Mouse (Mus musculus) gastrocnemius, adult 2 months (tissue): ENCODE measurements around the gene Bcar3. TPM values are rescaled to one million over a fixed set of nuclear protein-coding genes. Genes with fewer than 3 reads are reported as not detected.
A peak's percentile ranks its signal among the peaks of the same experiment; 100 is the strongest.

Experiments used
- DNase-seq: peaks from one replicate; pipeline ENCODE4 v3.0.0; 2022
- H3K27ac ChIP-seq: fragments of 200-600 bp; 2 replicates; pipeline ENCODE4 v1.8.1; 2022; ENCODE audit warnings: mild to moderate bottlenecking
- H3K4me3 ChIP-seq: fragments of 200-600 bp; 2 replicates; pipeline ENCODE4 v1.8.1; 2022; ENCODE audit warnings: mild to moderate bottlenecking, moderate library complexity
- CTCF ChIP-seq: fragments of 200-600 bp; IDR thresholded peaks from 2 replicates; pipeline ENCODE4 v1.8.1; 2022; ENCODE audit warnings: antibody characterized with exemption, mild to moderate bottlenecking, moderate library complexity
- intact Hi-C: fragments of 180-260 bp; cut with DNase I; formaldehyde crosslinking; loops from one replicate; pipeline ENCODE4 v1.15.1; 2025
- total RNA-seq, 2 experiments: library from RNA; stranded (reverse); gene quantifications; 2 replicates each; pipeline ENCODE4 v1.2.3; 2021

Bcar3 gene
- total RNA-seq, 2 experiments from 2014 or later: 4.9 to 5.2 TPM

DNA sequence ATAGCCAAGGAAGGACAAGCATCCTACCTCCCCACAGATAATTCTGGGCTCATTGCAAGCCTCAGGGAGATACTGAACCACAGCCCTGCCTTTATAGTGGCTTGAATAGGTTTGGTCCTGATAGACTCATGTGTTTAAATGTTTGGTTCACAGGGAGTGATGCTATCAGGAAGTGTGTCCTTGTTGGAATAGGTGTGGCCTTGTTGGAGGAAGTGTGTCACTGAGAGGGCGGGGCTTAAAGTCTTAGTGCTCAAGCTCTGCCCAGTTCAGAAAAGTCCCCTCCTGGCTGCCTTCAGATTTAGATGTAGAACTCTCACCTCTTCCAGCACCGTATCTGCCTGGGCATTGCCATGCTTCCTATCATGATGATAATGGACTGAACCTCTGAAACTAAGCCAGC lies 52.7 kb downstream of the Bcar3 start:
- DNase-seq: no peak
- Histone ChIP-seq H3K27ac (no peak overlapping the region), H3K4me3 (no peak overlapping the region)
- intact Hi-C loops: no loop called here
- no peak for TF ChIP-seq CTCF

DNA sequence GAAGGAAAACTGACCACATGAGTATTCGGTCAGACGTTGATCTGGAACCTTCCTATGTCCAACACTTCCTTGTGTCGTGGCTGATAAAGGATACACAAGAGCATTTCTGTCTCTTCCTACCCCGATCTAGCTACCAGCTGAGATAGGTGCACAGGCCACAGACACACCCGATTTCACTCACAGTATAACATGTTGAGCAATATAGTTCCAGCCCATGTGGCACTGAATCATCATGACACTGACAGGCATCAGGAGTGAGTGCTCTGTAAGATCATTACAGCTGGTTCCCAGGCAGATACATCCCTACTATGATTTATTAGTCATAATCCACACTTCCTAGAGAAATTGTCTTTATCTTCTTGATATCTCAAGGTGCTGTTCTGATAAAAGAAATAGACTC lies 54.7 kb downstream of the Bcar3 start:
- Histone ChIP-seq H3K4me3 (no peak overlapping the region), H3K27ac (no peak overlapping the region)
- intact Hi-C loops: no loop called here
- no peak for TF ChIP-seq CTCF
- no peak for DNase-seq

DNA sequence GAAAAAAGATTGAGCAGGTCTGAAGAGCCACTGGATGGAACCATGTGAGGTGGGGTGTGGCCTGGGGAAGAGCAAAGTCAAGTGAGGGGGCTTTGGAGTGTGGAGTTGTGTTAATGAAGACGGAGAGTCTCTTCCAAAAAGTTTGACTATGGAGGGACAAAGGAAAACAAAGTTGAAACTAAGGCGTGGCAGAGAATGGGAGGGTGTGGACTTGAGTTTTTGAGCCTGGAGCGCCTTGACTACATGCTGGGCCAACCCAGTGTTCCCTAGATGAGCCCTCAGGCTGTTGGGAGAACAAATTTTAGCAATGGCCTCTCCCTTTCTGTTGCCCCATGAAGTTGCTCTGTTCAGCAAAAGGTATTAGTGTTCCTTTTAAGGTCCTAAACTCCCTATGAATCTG lies 58.9 kb downstream of the Bcar3 start:
- H3K4me3 ChIP-seq: no peak overlapping the region
- no peak for DNase-seq
- no peak for TF ChIP-seq CTCF
- H3K27ac ChIP-seq: no peak overlapping the region
- intact Hi-C loops: no loop called here

DNA sequence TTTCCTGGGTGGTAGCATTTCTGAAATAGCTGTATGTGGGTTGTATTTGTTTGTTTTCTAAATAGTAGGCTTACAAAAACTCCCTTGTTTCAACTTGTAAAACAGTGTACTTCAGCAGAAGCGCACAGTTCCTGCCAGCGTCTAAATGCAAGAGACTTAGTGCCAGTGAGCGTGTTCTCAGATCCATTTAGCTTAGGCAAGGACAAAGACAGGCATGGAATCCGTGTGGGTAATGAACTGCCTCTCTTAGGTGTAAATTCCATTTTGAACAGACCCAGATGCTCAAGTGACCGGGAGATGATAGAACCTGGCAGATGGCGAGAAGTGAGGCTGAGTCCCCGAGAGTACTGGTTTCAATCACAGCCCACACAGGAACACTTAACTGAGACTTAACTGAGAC lies 65.5 kb downstream of the Bcar3 start:
- TF ChIP-seq CTCF: no peak
- no peak overlapping the region for H3K27ac ChIP-seq
- no peak overlapping the region for H3K4me3 ChIP-seq
- DNase-seq: no peak
- intact Hi-C loops: no loop called here

DNA sequence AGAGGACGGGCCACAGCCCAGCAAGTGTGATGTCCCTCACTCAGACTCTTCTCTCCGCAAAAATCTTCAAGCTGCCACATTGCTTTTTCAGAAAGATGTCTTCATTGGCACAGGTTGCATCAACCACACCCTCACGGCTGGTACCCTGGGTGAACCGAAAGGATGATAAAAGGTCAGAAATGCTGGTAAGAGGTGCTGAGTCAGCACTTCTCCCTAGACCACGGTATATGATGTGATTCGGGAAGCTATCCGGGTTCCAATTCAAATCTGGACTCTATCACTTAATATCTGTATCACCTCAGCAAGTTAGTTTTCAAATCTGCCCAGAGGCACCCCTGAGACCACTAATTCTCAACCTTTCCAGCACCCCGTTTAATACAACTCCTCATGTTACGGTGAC lies 66.0 kb downstream of the Bcar3 start:
- intact Hi-C loops: no loop called here
- no peak for DNase-seq
- Histone ChIP-seq H3K4me3 (no peak overlapping the region), H3K27ac (no peak overlapping the region)
- TF ChIP-seq CTCF: no peak

DNA sequence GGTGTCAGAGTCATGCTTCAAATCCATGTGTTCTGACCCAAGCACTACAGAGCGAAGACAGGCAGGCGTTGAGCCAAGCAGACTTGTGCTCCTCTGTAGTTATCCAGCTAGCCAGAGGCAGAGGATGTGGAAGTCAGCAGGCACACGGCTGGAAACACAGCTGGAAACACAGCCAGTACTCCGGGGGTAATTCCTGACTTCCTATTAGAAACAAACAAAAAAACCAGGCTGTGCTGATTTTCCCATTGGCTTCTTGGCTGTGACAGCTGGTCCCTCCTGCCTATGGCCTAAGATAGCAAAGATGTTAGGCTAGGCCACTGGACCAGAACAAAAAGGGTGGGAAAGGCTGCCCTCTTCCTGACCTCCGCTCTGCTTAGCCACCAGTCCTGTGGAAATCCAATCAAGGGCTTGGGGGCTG lies 66.8 kb downstream of the Bcar3 start:
- peak; percentile 43 for DNase-seq

DNA sequence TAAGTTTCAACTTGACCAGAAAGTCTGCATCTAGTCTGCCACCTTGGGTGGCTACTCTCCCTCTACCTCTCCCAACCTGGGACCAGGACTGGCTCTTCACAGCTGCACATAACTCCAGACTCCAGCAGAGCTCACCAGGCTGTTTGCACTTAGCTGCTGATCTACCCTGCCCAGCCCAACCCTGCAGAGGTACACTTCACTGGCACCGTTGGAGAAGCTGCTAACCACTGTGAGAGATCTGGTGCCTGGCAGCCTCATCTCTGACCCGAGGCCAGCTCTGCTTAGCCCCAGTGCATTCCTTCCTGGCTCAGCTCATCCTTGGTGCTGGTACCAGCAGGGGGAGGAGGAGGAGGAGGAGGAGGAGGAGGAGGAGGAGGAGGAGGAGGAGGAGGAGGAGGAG lies 68.8 kb downstream of the Bcar3 start:
- Histone ChIP-seq H3K27ac (no peak overlapping the region), H3K4me3 (no peak overlapping the region)
- TF ChIP-seq CTCF: no peak
- peak; percentile 67 for DNase-seq
- intact Hi-C loops: no loop called here

More for the DNA sequence above, 66.8 kb downstream of the Bcar3 start:
- intact Hi-C loops: no loop called here
- no peak for TF ChIP-seq CTCF
- Histone ChIP-seq H3K27ac (no peak overlapping the region), H3K4me3 (no peak overlapping the region)

DNA sequence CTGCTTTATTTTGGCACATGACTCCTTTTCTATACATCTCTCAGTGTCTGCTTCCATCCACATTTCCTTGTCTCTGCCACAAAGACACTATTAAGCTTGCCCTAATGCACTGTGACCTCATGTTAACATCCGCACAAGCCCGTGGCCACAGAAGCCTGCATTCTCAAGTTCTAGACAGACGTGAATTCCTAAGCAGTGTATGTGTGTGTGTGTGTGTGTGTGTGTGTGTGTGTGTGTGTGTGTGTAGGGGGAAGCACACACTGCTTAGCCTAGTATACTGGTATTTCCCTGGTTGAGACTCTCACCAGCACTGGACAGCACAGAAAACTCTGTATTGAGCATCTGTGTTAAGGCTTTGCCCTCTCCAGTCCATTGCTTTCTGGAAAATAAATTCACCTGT lies 70.6 kb downstream of the Bcar3 start:
- TF ChIP-seq CTCF: no peak
- no peak for DNase-seq
- intact Hi-C loops: no loop called here
- H3K4me3 ChIP-seq: no peak overlapping the region
- H3K27ac ChIP-seq: no peak overlapping the region

DNA sequence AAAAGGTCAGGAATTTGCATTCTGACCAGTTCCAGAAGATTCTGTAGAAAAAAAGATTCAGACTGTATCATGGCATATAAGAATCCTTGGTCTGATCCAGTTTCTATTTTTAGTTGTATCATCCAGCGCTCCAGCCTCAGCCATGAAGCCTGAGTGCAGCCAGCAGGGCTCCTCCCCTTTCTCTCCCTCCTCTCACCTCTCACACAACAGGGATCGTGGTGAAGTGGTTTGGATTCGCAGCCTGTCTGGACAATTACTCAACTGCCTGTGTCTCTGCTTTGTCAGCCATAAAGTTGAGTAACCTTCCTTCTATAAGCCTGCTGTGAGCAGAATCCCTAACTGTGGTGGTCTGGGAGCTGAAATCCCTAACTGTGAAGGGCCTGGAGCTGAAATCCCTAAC lies 71.4 kb downstream of the Bcar3 start:
- H3K27ac ChIP-seq: peak overlapping the region; percentile 48; the same call in 1 of the 2 replicates
- DNase-seq: peak; percentile 54
- intact Hi-C loops: no loop called here
- H3K4me3 ChIP-seq: no peak overlapping the region
- TF ChIP-seq CTCF: no peak

DNA sequence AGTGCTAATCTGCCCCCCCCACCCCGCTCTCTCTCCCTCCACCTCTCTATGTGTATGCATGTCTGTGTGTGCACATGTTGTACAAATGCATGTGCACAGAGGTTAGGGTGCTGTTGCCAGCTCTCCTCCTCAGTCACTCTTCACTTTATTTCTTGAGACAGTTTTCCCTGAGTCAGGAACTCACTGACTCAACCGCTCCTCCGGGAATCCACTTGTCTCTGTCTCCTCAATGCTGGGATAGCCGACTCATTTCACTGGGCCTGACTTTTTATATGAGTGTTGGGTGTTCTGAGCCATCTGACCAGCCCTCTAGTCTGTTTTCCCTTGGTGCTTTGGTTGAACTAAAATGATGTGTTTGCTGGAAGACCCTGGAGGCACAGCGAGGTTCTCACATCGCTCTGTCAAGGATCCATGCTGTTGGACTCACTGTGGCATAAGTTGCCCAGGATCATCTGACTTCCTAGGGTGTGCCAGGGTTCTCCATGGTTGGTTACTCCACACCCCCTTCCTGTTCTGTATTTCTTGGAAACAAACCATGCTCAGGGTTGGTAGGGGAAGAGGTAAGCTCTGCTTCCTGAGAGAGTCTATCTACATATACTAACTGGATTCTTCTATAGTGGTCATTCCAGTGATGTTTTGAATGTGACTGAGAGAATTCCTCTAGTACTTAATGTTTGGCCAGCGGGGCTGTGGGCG lies 77.9 kb downstream of the Bcar3 start:
- DNase-seq: no peak
- Histone ChIP-seq H3K27ac (no peak overlapping the region), H3K4me3 (no peak overlapping the region)
- no peak for TF ChIP-seq CTCF
- intact Hi-C loops: no loop called here

DNA sequence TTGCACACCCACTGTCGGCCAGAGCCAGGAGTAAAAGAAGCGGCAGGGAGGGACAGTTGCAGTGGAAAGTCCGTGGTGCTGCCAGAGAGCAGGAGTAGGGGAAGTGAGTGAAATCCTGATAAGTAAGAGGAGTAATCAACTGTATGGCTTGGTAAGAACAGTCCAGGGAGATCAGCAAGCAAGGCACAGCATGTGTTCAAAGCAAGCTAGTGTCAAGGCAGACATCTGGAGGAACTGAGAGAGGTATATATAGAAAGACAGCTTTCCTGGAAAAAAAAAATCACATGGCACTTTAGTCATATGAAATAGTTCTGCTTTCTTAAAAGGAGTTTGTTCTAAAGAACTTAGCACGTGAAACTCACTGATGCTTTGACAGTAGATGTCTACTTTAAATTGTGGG lies 78.7 kb downstream of the Bcar3 start:
- intact Hi-C loops: no loop called here
- H3K4me3 ChIP-seq: no peak overlapping the region
- no peak for DNase-seq
- TF ChIP-seq CTCF: no peak
- no peak overlapping the region for H3K27ac ChIP-seq

DNA sequence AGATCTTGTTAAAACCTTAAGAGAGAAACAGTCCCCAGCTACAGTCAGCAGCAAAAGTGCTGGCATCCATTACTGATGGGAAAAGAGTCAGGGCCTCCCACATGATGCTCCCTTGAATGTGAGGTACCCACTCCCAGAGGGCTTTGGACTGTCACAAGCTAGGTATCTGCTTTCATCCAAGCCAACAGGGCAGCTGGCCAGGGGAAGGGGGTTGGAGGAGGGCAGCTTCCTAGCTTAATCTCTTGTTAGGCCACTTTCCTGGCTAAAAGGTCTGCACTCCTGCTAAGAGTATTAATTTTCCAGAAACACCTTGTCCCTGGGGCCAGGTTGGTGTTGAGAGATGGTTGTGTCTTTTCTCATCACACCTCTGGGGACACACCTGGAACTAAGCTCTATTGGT lies 82.1 kb downstream of the Bcar3 start:
- TF ChIP-seq CTCF: no peak
- H3K4me3 ChIP-seq: no peak overlapping the region
- no peak overlapping the region for H3K27ac ChIP-seq
- intact Hi-C loops: no loop called here
- DNase-seq: no peak

DNA sequence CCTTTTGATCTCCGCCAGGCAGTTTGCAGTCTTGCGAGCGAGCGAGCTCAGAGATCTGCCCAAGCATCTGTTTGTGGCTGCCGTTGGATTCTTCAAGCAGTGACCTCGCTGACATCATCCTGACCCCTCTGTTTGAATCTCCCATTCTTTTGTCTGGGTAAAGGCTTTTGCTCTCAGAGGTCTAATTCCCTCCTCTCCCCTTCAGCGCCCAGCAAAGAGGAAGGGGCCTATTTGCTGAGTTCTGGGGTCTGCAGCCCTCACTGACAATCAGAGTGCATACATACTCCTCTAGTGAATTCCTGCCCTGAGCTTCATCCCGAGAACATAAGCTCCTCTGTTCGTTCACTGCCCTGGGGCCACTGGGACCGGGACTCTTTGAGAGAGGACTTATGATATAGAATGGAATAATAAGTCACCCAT lies 82.5 kb downstream of the Bcar3 start:
- TF ChIP-seq CTCF: no peak
- Histone ChIP-seq H3K4me3 (no peak overlapping the region), H3K27ac (no peak overlapping the region)
- intact Hi-C loops: no loop called here
- DNase-seq: no peak

DNA sequence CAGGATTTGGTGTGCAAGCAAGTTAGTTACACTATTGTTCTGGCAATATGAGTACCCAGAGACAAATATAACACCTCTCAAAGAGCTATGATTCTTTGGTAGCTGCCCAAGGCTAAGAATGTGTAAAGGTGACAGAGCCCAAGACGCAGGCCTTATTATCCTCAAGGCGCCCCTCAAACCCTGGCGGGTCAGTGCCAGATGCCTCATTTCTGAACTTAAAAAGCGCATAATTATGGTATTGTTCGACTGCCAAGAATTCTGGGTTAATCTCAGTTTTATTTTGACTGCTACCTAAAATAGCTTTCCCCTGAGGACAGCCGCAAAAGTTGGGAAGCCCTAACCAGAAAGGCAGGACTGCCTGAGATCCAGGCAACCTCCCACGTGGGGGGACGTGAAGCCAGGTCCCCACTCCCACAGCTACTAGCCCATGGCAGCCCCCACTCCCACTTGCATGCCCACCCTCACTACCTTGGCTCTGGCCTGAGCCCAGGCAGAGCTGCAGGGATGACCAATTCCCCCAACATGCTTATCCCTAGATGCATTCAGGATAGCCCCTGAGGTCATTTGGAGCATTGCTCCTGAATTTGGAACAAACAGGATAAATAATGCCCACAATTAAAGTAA lies 83.0 kb downstream of the Bcar3 start:
- TF ChIP-seq CTCF: no peak
- intact Hi-C loops: no loop called here
- H3K4me3 ChIP-seq: no peak overlapping the region
- H3K27ac ChIP-seq: no peak overlapping the region
- no peak for DNase-seq
